Mouse (Mus musculus) stomach, embryonic 16.5 days (tissue): ENCODE results near the gene Ring1. TPM values are rescaled to one million over a fixed set of nuclear protein-coding genes. Genes with fewer than 3 reads are reported as not detected.

Experiments
- ATAC-seq: fragments of 200-750 bp; cut with Nextera tagmentation; 2 replicates; pipeline ENCODE4 v1.8.0; 2017; ENCODE audit warnings: moderate number of reproducible peaks, moderate TSS enrichment; ENCODE audit not compliant: insufficient read depth, low FRiP score
- H3K27ac ChIP-seq: fragments of 300-500 bp; sonication (generic); 2 replicates; pipeline ENCODE4 v1.5.1; 2014; ENCODE audit warnings: low read length
- H3K27me3 ChIP-seq: fragments of 300-500 bp; sonication (generic); 2 replicates; pipeline ENCODE4 v1.6.1; 2014; ENCODE audit warnings: low read length, control low read depth, mixed read lengths; ENCODE audit not compliant: control insufficient read depth, insufficient read depth
- H3K36me3 ChIP-seq: fragments of 300-500 bp; sonication (generic); 2 replicates; pipeline ENCODE4 v1.6.1; 2014; ENCODE audit warnings: low read length; ENCODE audit not compliant: control insufficient read depth, insufficient read depth
- H3K4me1 ChIP-seq: fragments of 300-500 bp; sonication (generic); 2 replicates; pipeline ENCODE4 v1.6.1; 2014; ENCODE audit warnings: low read length, control low read depth, mixed read lengths; ENCODE audit not compliant: control insufficient read depth, insufficient read depth
- H3K4me2 ChIP-seq: fragments of 300-500 bp; sonication (generic); 2 replicates; pipeline ENCODE4 v1.6.1; 2014; ENCODE audit warnings: low read depth, low read length, mixed read lengths
- H3K4me3 ChIP-seq: fragments of 300-500 bp; sonication (generic); replicated peaks from 2 replicates; pipeline ENCODE4 v1.5.1; 2014; ENCODE audit warnings: mild to moderate bottlenecking, low read length
- H3K9ac ChIP-seq: fragments of 300-500 bp; sonication (generic); 2 replicates; pipeline ENCODE4 v1.6.1; 2014; ENCODE audit warnings: low read length
- H3K9me3 ChIP-seq: fragments of 300-500 bp; sonication (generic); replicated peaks from 2 replicates; pipeline ENCODE4 v1.6.1; 2016; ENCODE audit warnings: low read length, control low read depth; ENCODE audit not compliant: control insufficient read depth
- WGBS: fragments of 180-500 bp; shearing (Covaris S2); extraction: QIAGEN DNeasy Blood & Tissue Kit; methylation state at CpG from one replicate; pipeline ENCODE4 v1.1.7; 2014; 5-methylcytosine and 5-hydroxymethylcytosine counted together
- polyA plus RNA-seq: library from polyadenylated mRNA; unstranded; fragments of >200 nt; fragmentation: Nextera tagmentation; extraction: Ambion mirVana; gene quantifications from 2 replicates; pipeline ENCODE4 v1.2.1, GENCODE M21; 2015

The Ring1 gene
- 8.1 and 10.7 TPM in 2 replicates for polyA plus RNA-seq

DNA sequence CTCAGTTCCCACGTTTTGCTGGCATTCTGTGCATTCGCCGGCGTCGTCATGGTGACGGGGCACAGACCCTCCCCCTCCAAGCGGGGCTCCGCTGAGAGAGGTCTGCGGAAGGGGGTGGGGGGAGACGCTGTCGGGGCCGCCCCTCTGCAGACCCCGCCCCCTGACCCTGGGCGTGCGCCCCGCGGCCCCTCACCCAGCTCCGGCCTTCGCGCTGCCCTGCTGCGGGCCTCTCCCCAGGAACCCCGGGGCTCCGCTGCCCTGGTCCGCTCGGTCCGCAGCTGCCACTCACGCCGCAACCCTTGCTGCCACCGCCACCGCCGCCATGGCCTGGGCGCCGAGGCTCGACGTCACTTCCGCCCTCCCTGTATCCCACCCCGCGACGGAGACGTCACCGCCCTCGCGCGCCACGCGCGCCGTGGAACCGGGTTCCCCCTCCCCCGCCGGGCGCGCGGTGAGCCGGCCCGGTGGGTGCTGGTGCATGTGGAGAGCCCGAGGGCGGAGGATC is at the start of gene Ring1:
Gene Ring1 (minus strand): TSS at position 364 of the 505 bp plus-strand sequence.
- Histone ChIP-seq H3K27ac (peak within 1 kb of the TSS; percentile 93), H3K4me2 (peak within 1 kb of the TSS; percentile 88), H3K27me3 (no peaks in the 10 kb centered on the region), H3K4me1 (peaks cover 34% of the 10 kb centered on the region), H3K9me3 (no peaks in the 10 kb centered on the region), H3K36me3 (peaks cover 33% of the 10 kb centered on the region), H3K9ac (peak within 1 kb of the TSS; percentile 92), H3K4me3 (peak within 1 kb of the TSS; percentile 92)
- ATAC-seq = peak; percentile 77
- under 1% methylated on average over 55 of the region's 58 CpGs for WGBS

DNA sequence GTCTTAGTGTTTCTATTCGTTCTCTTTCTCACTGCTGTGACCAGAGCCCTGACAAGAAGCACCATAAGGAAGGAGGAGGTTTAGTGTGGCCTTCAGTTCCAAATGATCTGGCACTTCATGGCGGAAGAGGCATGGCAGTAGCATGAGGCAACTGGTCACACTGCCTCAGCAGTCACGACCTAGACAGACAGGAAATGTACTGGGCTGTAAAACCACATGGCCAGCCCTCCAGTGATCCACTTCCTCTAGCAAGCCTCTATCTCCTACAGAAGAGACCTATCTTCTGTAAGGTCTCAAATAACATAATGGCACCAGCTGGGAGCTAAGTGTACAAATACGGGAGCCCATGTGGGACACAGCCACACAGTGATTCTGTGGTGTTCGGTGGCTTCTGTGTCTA is 47.6 kb upstream of the Ring1 start:
- Histone ChIP-seq H3K9me3 (no peaks in the 10 kb centered on the region), H3K27me3 (peaks cover 14% of the 10 kb centered on the region), H3K27ac (no peak overlapping the region), H3K9ac (no peak overlapping the region), H3K36me3 (no peaks in the 10 kb centered on the region), H3K4me2 (no peak overlapping the region), H3K4me1 (no peaks in the 10 kb centered on the region), H3K4me3 (no peak overlapping the region)
- WGBS = 69% methylated on average over 5 of the region's 5 CpGs
- no peak for ATAC-seq

DNA sequence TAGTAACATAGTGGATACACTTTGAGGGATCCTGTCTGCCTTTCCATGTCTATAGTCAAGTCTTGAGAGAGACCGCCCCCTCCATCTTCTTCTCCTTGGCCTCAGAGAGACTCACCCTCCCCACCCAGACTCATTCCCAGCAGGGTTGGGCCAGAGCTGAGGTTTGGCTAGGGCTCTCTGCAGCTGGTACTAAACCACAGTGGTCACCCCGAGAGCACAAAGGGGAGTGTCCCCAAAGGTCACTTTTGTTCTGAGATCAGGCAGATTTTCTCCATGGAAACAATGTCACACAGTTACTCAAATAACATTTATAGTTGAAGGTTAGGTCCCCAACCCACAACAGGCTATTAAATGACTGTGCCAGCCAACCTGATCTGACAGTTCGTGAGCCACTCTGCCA is 44.4 kb upstream of the Ring1 start:
- 39% methylated on average over 3 of the region's 3 CpGs for WGBS
- no peak overlapping the region for H3K27ac ChIP-seq
- no peak for ATAC-seq

GRCm38 (mm10) chr17:34057224-34057623 is 32.7 kb upstream of the Ring1 start:
- ATAC-seq = no peak
- Histone ChIP-seq H3K4me2 (no peak overlapping the region), H3K4me1 (no peaks in the 10 kb centered on the region), H3K9me3 (no peaks in the 10 kb centered on the region), H3K4me3 (no peak overlapping the region), H3K9ac (no peak overlapping the region), H3K36me3 (no peaks in the 10 kb centered on the region), H3K27ac (no peak overlapping the region), H3K27me3 (no peaks in the 10 kb centered on the region)
- WGBS = 47% methylated on average over 7 of the region's 7 CpGs

More for the DNA sequence above, 44.4 kb upstream of the Ring1 start:
- Histone ChIP-seq H3K9me3 (no peaks in the 10 kb centered on the region), H3K36me3 (no peaks in the 10 kb centered on the region), H3K4me1 (no peaks in the 10 kb centered on the region), H3K9ac (no peak overlapping the region), H3K27me3 (no peaks in the 10 kb centered on the region), H3K4me2 (no peak overlapping the region), H3K4me3 (no peak overlapping the region)

GRCm38 (mm10) chr17:34047404-34048050 is 23.0 kb upstream of the Ring1 start:
- ATAC-seq = no peak

GRCm38 (mm10) chr17:34045941-34046340 is 21.5 kb upstream of the Ring1 start:
- Histone ChIP-seq H3K9ac (no peak overlapping the region), H3K9me3 (peaks cover 8% of the 10 kb centered on the region; the same call in 1 of the 2 replicates), H3K27ac (no peak overlapping the region), H3K4me2 (no peak overlapping the region), H3K27me3 (no peaks in the 10 kb centered on the region), H3K4me3 (no peak overlapping the region), H3K36me3 (no peaks in the 10 kb centered on the region), H3K4me1 (peaks cover 3% of the 10 kb centered on the region)
- 78% methylated on average over 14 of the region's 14 CpGs for WGBS
- ATAC-seq = no peak

More at GRCm38 (mm10) chr17:34047404-34048050, 23.0 kb upstream of the Ring1 start:
- Histone ChIP-seq H3K9me3 (peaks cover 8% of the 10 kb centered on the region; the same call in 1 of the 2 replicates), H3K4me1 (no peaks in the 10 kb centered on the region), H3K27ac (no peak overlapping the region), H3K27me3 (no peaks in the 10 kb centered on the region), H3K4me2 (no peak overlapping the region), H3K36me3 (no peaks in the 10 kb centered on the region), H3K4me3 (no peak overlapping the region), H3K9ac (no peak overlapping the region)
- WGBS = 91% methylated on average over 5 of the region's 5 CpGs

DNA sequence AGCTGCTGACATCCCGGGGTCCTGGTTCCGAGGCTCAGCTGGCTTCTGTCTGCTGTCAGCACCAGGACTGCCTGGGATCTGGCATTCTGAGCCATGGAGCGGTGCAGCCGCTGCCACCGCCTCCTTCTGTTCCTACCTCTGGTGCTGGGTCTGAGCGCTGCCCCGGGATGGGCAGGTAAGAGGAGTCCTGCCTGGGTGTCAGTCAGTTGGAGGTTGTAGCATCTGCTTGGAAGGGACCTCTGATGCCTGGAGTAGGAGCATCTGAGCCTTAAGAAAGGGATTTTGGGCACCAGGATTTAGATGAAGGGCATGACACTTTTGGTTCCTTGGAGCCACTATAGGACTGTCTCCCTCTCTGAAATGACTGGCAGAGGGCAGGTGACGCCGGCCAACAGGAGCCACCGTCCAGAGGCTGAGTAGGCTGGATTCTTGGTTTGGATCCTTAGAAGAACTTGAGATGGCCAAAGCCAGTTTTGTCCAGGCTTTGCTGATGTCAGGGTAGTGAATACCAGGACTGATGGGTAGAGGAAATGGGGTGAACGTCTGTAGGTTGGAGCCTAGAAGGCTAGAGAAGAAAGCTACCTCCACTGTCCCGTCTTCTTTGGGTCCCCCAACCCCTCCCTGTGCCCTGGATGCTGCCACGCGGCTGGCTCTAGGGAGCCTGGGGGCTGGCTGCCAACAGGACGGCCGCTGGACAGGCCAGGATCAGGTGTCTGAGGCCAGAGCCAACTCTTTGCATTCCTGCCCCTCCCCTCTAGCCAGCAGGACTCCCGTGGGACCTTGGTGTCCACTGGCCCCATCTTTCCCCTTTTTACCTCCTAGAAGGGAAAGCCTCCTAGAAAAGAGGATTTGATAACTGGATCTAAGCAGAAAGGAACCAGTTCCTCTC is 15.3 kb upstream of the Ring1 start:
- H3K4me2 ChIP-seq = no peak overlapping the region
- ATAC-seq = no peak
- H3K4me3 ChIP-seq = no peak overlapping the region
- peak overlapping the region; percentile 47; the same call in 1 of the 2 replicates for H3K9ac ChIP-seq
- H3K27me3 ChIP-seq = 0 out of 2 replicates have a peak, but pooled peaks cover 4% of the 10 kb centered on the region
- H3K36me3 ChIP-seq = peaks cover 20% of the 10 kb centered on the region
- H3K9me3 ChIP-seq = no peaks in the 10 kb centered on the region
- WGBS = 22% methylated on average over 17 of the region's 17 CpGs
- H3K4me1 ChIP-seq = peaks cover 22% of the 10 kb centered on the region
- H3K27ac ChIP-seq = no peak overlapping the region

DNA sequence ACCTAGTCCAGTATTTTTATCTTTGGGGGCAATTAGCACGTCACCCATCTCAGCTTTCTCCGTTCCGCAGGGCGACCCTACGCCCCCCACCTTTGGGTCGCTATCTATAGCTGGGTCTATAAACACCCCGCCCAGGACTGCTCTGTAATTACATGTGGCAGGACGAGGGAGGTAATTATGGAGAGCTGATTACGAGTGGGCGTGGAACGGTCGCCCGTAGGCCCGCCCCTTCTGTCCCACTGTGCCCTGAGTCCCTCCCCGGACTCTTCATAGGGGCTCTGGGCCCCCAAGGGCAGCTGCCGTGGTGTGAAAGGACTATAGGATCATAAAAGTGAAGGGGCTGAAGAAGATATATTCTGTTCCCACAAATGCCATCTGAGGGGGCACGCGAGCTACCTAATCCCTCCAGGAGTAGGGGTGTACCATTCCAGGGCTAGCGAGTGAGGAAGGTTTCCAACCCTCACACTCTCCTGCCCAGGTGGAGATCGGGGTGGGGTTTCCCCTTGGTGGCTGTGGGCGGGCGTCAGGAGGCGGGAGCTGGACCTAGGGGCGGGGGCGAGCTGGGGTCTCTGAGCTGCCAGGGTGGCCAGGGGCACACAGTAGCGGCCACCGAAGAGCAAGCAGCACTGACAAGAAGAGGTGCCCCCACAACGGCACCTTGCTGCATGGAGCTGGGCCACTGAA is 14.5 kb upstream of the Ring1 start, which contains the start of gene Col11a2:
Gene Col11a2 (plus strand): TSS at position 560 of the 684 bp plus-strand sequence.
- H3K9me3 ChIP-seq = no peaks in the 10 kb centered on the region
- peaks cover 24% of the 10 kb centered on the region for H3K36me3 ChIP-seq
- peak within 1 kb of the TSS; percentile 11 for H3K4me3 ChIP-seq
- H3K4me2 ChIP-seq = peak within 1 kb of the TSS; percentile 41
- 0 out of 2 replicates have a peak, but pooled peaks cover 4% of the 10 kb centered on the region for H3K27me3 ChIP-seq
- peak within 1 kb of the TSS; percentile 47 for H3K9ac ChIP-seq
- ATAC-seq = peak; percentile 3; the same call in 1 of the 2 replicates
- H3K4me1 ChIP-seq = peaks cover 22% of the 10 kb centered on the region
- H3K27ac ChIP-seq = no peak within 1 kb of the TSS
- 8% methylated on average over 27 of the region's 28 CpGs for WGBS
